Mouse (Mus musculus) adrenal gland, postnatal 4 days (tissue): ENCODE results near the gene Gm49322. TPM values are rescaled to one million over a fixed set of nuclear protein-coding genes. Genes with fewer than 3 reads are reported as not detected.
A peak's percentile ranks its signal among the peaks of the same experiment; 100 is the strongest.
"Not testable (repeated sequence)": the region's sequence is repeated elsewhere in the genome, so short reads cannot be mapped to it uniquely, and the experiment has no call there.

ENCODE experiments used
- DNase-seq, 2 experiments: peaks; one replicate each; pipeline ENCODE4 v3.0.0; 2021 to 2022; ENCODE audit warnings: low spot score in 2 of 2, mixed read lengths in 2 of 2
- total RNA-seq, 2 experiments: library from RNA; stranded (reverse); gene quantifications; 2 replicates each; pipeline ENCODE4 v1.2.3; 2021

Gene Gm49322
- total RNA-seq, 2 experiments from 2014 or later: 3.0 to 3.4 TPM

DNA sequence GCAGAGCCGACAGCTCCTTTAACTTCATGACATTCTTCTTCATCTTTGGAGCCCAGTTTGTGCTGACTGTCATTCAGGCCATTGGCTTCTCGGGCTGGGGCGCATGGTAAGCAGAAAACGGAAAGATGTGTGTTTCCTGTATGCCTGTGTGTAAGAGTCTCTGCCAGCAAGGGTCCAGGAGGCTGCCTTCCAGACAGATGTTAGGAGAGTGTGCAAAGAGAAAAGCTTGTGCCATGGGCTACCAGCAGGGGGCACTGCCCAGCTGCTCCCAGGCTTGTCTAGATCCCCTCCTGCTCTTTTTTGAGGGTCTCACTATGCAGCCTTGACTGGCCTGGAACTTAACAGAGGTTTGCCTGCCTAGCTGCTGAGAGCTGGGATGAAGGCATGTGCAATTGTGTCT lies 5.2 kb downstream of the Gm49322 start:
- DNase-seq: no peak

DNA sequence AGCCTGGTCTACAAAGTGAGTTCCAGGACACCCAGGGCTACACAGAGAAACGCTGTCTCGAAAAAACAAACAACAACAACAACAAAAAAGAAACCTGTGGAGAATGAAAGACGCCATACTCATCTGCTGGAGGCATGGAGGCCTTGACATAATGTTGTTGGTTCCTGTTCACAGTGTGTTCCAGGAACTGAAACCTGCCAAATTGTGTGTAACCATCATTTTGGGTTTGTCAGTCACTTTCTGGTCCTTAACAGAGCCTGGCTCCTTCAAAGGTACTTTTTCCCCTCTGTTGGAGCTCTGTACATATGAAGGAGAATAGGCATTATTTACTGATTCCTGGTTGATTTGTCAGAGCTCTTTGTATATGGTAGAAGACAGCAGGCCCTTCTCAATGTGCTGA lies 6.1 kb downstream of the Gm49322 start:
- DNase-seq: no peak

DNA sequence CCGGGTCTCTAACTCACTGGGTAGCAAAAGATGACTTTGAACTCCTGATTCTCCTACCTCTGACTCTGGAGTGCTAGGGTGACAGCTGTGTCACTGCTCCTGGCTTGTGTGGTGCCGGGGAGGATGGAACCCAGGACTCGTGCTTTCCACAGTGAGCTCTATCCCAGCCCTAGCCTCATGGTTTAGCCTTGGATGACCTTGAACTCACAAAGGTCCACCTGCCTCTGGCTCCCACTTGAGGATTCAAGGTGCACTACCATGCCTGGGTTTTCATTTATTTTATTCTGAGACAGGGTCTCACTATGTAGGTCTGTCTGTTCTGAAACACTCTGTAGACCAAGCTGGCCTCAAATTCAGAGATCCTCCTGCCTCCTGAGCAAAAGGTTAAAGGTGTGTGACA lies 8.0 kb downstream of the Gm49322 start:
- DNase-seq: no peak

DNA sequence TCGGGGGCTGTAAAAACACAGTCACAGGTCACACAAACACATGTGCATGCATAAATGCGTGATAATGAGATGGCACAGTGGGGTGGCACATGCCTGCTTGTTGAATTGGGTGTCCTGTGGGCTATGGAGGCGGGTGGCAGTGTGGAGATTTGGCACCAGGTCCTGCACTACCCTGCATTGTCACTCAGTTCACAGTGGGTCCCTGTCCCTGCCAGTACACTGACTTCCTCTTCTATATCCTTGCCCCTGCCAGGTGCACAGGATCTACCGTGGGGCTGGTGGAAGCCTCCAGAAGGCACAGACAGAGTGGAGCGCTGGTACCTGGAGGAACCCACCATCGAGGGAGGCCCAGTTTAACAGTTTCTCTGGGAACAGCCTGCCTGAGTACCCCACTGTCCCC lies 8.5 kb downstream of the Gm49322 start:
- DNase-seq: no peak

DNA sequence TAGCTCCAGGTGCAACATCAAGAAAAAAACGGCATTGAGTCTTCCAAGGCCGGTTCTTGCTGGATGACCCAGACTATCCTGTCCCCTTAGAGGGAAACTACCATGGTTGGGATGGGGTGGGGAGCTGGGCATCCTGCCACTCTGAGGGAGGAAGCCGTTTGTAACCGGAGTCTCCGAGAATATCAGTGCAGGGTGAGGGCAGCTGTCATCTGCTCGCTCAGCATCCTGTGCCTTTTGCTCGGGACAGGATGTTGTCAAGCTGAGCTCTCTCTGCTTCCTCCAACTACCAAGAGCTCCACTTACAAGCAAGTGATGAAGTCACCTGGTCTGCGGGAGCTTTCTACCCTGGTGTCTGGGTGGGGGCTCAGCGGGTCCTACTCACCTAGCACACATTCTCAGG lies 12.4 kb downstream of the Gm49322 start:
- DNase-seq: no peak

DNA sequence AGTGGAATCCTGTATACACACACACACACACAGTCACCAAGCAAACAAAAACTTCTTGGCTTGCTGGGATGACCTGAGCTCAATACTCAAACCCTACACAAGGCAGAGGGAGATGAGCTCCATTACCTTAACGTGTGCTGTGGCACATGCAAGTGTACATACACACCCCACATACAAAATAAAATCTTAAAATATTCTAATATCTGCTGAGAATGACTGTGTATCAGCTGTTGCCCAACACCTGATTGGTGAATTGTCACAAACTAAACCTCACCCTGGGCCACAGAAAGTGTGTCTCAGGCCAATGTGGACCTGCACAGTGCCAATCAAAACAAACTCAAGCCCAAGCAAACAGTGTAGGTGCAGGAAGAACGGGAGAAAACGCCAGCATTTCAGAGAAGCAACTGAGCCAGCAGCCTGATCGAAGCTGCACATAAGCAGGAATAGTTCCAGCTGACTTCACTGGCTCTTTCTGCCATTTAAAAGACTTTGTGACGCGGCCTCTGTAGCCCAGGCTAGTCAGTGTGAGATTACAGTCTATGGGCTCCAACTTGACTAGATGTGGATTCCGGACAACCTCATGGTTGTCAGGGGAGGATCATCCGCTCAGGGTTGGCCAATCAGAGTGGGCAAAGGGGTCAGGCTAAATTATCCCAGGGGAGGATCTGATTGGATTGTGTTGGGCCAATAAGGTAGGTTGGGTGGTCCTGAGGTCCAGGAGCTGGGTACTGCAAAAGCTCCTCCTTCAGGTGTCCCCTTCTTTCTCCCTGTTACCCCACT lies 13.8 kb downstream of the Gm49322 start:
- DNase-seq: no peak

DNA sequence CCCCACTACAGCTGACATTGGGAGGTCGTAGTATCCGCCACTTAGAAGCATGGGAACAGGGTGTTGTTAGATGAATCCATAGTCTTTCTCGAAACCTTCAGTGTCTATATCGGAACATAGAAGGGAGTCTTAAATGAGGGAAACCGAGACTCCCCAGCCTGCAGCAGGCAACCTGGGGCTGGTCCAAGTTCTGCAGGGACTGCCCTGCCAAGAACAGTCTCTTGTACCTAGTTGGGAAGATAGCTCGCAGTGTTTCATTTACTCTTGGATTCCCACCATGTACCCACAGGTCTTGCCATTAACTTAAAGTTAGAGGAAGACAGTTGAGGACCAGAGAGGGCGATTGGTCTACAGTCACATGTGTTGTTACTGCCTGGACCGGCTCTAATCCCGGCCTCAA lies 14.5 kb downstream of the Gm49322 start:
- no peak for DNase-seq

DNA sequence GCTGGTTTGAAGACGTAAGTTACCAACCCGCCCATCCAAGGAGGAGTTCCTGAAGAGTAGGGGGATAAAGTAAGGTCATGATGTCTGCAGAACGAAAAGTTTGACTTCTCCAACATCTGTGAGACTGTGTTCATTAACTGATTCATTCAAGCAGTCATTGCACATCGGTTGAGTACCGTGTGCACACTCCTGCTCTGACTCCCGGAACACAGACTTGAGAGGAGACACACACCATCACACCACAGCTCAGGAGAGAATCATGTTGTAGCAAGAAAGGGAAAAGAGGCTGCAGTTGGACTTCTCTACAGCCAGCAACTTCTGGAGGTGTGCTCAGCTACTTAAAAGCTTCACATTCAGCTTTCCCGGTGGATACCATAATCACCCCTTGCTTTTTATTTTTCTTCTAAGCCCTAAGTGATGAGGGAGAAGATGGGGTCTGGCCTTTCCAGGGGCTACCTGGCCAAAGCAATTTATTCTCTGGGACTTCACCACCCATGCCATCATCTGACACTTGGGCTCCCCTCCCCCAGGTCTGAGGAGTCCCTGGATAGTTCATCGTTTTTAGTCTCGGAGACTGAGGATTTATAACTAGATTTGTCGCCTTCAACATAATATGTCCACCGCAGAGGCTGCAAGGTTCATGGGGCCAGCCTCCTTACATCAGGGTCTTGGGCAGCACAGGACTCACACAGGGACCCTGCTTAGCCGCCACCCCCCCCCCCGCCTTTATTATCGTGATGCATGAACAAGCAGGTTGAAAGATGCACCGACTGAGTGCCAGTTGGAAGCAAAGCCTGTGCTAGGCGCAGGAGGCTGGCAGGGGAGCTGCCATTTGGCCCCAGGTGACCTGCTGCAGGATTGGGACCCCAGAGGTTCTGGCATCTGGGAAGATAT lies 15.2 kb downstream of the Gm49322 start:
- no peak for DNase-seq

DNA sequence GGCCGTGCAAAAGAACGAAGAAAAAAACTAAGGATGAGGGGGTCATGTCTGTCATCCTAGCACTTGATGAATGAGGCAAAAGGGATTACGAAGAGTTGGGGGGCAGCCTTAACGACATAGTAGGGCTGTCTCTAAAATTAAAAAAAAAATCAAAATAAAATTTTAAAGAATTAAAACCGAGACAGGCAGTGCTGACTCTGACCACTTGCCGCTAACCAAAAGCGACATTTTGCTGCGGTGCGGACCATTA lies 15.8 kb downstream of the Gm49322 start:
- DNase-seq: no peak

DNA sequence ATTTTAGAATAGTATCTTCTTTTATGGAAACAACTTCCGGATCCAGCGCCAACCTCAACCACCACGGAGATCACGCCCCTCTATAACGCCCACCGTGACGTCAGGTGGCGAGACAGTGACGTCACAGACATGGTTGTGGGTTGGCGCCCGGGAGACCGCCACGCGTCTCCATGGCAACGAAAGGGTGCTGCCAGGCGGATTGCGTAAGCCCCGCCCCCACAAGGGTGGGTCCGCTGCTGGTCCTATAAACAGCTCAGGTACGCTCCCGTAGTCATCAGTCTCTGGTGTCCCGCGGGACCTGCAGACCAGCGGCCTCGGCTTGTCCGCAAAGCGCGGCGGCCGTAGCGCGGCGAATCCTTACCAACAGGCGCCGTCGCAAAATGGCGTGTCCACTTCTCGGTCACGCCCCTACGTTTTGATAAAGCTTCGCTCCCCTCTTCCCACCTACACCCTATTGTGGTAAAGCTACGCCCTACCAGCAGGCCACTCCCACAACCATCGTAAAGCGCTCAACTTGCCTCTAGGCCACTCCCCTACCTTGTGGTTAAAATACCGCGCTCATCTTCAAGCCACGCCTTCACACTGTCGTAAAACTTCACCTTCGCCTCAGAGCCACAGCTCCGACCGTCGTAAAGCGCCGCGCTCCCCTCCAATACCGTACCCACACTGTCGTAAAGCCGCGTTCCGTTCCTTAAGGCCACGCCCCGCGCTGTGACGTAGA lies 16.3 kb downstream of the Gm49322 start:
- peak; percentile 96 to 98 for DNase-seq

DNA sequence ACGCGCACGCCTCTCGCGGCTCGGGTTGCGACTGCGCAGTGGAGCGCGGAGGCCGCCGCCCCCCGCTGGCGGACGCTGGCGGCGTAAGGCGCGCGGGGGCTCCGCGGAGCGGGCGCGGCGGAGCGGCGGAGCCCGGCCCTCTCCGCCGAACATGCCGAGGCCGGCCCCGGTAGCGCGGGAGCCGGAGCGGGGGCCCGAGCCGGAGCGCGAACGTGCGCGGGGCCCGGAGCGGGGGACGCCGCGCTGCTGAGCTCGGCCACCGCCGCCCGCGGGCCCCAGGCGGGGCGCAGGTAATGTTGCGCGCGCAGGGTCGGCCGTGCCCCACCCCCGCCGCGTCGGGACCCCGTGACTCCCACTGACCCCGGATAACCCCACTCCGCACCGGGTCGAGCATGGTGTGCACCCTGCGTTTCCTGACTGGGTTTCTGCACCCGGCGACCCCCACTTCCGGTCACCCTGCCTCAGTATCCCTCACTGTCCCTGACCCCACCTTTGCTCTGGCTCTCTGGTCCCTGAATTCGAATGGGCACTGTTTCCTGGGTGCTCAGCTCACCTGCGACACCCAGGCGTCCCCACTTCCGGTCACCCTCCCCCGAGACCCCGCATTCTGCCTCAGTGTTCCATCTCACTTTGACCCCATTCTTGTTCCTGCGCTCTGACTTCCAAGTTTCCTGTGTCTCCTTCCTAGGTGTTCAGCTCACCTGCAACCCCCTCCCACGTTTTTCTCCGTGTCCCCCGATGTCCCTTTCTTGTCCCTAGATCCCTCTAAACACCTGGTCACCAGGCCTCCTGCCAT lies 17.0 kb downstream of the Gm49322 start, which contains the start of gene Csnk1g2:
Gene Csnk1g2, plus strand, starts transcription at position 178 of the 796 bp plus-strand sequence.
- peak in 1 of 2 experiments; percentile 37 for DNase-seq

DNA sequence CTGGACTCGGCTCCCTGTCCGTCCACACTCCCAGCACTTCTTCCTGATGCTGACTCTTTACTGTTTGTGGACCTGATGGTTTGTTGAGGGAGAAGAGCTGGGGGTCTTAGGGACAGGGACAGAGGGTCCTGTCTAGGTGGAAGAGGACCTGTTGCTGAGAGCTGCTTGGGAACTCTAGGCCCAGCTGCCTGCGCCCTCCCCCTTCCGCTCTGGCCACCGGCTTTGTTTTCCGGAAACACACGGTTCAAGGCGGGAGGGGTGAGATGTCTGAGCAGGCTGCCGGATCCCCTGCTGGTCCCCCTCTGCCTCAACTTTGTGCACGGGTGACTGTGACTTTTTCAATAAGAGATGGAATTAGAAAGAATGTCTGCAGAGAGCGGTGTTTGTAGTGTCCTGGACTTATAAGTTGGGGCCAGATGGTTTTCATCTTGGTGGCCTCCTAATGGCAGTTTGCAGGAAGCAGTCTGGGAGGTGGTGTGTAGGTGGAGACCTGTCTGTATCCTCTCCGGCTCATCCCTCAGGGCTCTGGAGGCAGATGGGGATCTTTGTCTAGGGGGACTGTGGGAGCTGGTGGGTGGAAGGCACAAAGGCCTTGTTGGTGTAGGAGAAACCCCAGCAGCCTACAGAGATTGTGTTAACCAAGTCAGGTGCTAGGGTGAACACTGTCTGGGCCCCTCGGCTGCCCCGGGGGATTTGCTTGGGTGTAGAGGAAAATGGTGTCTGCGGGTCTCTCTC lies 17.8 kb downstream of the Gm49322 start:
- peak in 1 of 2 experiments; percentile 45 for DNase-seq

DNA sequence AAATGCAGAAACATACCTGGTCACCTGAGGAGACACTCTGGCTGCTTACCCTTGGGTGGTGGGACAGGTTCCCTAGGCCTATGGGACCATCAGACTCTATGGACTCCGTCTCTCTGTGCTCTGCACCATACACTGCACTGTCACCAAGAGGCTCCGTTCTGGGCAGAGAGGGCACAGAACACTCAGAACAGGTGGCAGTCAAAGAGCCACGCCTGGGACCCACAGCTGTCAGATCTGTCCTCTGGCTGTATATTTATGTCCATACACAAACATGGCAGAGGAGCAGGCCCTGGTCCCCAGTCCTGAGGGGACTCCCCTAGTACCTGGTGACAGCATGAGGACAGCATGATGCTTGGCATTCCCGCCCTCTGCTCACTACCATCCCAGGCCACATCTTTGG lies 19.9 kb downstream of the Gm49322 start:
- DNase-seq: no peak

DNA sequence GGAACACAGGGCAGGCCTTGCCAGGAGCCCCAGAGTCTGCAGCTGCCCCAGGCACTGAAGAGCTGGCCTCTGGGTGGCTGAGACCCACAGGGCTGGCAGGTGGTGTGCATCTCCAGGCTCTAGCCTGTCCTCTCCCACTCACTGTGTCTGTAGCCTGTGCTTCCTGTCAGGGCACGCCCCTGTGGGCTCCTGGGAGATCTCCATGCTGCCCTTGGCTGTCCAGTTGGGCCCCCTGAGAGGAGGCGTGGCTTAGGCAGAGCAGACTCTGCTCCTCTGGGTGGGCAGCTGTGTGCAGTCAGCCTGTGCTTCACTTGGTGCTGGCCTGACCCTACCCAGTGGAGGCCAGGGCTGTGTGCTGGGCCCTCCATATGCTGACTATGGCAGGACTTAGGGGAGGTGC lies 21.9 kb downstream of the Gm49322 start:
- no peak for DNase-seq

DNA sequence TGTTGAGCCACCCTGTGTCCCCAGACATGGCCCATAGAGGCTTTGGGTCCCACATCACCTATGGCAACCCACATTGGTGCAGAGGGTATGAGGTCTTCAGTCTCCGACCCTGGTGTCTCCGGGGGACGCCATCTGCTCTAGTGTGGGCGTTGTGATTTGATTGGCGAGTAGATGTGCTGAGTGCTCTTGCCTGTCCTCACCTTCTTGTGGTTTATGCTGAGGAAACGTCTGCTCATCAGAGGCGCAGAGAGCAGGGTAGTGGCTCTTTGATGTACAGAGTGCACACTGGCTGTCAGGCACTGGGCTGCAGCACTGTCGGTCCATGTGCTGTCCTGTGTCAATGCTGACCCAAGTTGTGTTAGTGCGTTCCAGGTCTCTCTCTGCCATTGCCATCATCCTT lies 23.1 kb downstream of the Gm49322 start:
- no peak for DNase-seq

DNA sequence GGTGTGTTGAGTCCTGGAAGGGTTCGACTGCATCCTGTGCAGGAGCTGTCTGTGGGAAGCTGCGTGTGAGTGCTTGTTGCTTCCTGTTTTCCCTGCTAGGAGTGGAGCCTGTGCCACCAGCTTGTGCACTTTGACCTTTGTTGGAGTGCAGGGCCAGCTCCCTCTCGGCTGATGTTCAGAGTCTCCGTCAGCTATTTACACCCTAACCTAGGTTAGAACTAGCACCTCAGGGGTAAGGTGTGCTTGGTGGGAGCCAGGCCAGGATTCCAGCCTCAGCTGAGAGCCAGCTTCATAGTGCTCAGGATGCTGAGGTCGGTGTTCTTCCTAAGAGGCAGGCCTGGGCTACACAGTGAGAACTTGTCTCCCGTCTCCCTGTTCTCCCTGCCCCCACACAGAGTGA lies 29.5 kb downstream of the Gm49322 start:
- DNase-seq: no peak

DNA sequence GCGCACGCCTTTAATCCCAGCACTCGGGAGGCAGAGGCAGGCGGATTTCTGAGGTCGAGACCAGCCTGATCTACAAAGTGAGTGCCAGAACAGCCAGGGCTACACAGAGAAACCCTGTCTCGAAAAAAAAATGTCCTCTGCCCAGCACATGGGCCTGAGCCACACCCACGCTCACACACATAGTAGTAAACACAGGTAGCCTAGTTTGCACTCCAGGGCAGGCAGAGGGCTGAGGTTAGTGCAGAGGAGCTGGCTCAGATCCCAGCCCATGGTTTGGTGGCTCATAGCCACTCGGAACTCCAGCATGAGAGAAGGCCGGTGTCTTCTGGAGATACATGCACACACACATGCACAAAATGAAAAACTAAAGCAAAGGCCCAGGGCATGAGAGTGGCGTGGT lies 41.1 kb downstream of the Gm49322 start:
- no peak for DNase-seq

DNA sequence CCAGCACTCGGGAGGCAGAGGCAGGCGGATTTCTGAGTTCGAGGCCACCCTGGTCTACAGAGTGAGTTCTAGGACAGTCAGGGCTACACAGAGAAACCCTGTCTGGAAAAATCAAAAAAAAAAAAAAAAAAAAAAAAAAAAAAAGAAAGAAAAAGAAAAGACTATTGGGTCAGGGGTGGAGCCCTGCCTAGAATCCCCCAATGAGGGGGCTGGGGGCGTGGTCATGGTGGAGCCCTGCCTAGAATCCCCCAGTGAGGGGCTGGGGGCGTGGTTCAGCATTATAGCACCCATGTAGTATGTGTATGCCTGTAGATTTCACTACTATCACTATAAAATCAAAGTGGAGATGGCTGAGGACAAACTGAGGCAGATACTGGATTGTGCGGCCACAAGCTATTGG lies 44.1 kb downstream of the Gm49322 start:
- DNase-seq: not testable (repeated sequence)

DNA sequence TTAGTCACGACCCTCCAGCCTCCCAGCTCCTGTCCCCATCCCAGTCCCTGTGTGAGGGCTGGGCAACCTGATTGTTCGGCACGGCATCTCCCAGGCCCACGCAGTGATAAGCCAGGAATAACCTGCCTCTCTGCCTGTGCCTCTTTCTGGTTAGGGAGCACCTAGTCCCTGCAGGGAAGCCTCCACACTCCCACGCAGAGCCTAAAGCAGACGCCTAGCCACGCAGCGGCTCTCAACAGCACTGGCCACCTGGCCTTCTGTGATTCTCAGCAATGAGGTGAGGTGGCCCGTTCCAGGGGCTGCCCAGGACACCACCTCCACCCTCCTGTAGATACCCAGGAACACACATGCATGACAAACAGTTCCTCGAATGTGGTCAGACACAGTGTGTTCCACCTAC lies 44.6 kb downstream of the Gm49322 start:
- no peak for DNase-seq

DNA sequence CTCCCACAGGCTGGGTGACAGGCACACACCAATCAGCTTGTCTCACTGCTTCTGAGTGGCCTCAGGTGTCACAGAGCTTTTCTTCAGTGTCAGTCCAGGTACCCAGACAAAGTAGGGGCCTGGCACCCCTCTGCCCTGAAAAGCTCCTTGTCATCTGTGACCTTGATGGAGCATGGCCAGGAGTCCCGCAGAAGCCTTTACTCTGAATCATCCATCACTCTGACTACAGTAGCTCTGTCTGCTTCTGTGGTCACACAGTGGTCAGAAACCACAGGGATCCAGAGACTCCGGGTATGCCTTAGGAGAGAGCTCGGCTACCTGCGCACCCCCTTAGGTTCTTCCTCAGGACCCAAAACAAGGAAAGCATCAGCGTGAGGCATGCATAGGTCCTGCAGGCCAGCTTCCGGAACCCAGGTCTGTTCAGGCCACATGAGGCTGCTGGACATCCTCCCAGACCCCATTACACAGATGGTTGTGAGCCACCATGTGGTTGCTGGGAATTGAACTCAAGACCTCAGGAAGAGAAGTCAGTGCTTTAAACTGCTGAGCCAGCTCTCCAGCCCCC lies 47.4 kb downstream of the Gm49322 start:
- DNase-seq: no peak
